Mouse (Mus musculus): ENCODE results near the gene St5. TPM values are rescaled to one million over a fixed set of nuclear protein-coding genes. Genes with fewer than 3 reads are reported as not detected.

The St5 gene
- polyA plus RNA-seq, 1 experiment from 2014 or later: 30.4 TPM

DNA sequence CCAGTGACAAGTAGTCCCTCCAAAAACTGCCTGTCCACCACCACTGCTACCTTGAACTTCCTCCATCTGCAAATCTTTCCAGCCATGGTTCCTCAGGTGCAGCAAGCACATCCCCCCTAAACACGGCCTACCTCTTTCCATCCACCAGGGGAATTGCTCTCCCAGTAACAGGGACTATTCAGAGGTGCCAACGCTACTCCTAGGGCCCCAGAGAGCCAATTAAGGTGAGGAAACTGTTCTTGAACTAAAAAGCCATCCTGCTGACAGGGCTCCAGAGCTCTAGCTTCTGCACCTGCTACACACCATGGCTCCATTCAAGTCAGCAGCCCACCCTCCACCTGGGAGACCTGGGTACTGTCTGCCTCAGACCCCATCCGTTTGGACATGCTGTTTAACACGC, 205.9 kb downstream of the St5 start:
- Histone ChIP-seq H3K4me2 (no peak overlapping the region), H3K4me3 (no peak overlapping the region), H3K27ac (no peak overlapping the region), H3K27me3 (peaks cover 15% of the 10 kb centered on the region), H3K9me3 (replicated peaks) (no peaks in the 10 kb centered on the region), H3K4me1 (replicated peaks) (peaks cover 4% of the 10 kb centered on the region; the same call in 1 of the 2 replicates), H3K9ac (no peak overlapping the region), H3K36me3 (no peaks in the 10 kb centered on the region)
- ATAC-seq (replicated peaks; ENCODE audit: insufficient number of reproducible peaks, insufficient read depth, low FRiP score, low read depth): no peak
- 55% methylated on average over 4 of the region's 4 CpGs for WGBS

- WGBS: 17% methylated on average over 21 of the region's 21 CpGs
- H3K9me3 ChIP-seq (replicated peaks): no peaks in the 10 kb centered on the region
- peaks cover 15% of the 10 kb centered on the region for H3K27me3 ChIP-seq
- H3K9ac ChIP-seq: no peak overlapping the region
- no peaks in the 10 kb centered on the region for H3K36me3 ChIP-seq
- peaks cover 4% of the 10 kb centered on the region; the same call in 1 of the 2 replicates for H3K4me1 ChIP-seq (replicated peaks)
- peak overlapping the region; percentile 50 for H3K4me2 ChIP-seq
- 0 out of 2 replicates have a peak, but pooled peaks have one; percentile 31 for ATAC-seq (replicated peaks; ENCODE audit: insufficient number of reproducible peaks, insufficient read depth, low FRiP score, low read depth)
- no peak overlapping the region for H3K27ac ChIP-seq
- peak overlapping the region; percentile 25 for H3K4me3 ChIP-seq
Observed at GRCm38 (mm10) chr7:109493319-109494316, 209.8 kb downstream of the St5 start.

GRCm38 (mm10) chr7:109492616-109493318, 210.6 kb downstream of the St5 start:
- 61% methylated on average over 18 of the region's 18 CpGs for WGBS
- no peak overlapping the region for H3K9ac ChIP-seq
- H3K4me3 ChIP-seq: no peak overlapping the region
- H3K36me3 ChIP-seq: no peaks in the 10 kb centered on the region
- H3K27me3 ChIP-seq: peaks cover 15% of the 10 kb centered on the region
- H3K27ac ChIP-seq: no peak overlapping the region
- H3K4me1 ChIP-seq (replicated peaks): peaks cover 4% of the 10 kb centered on the region; the same call in 1 of the 2 replicates
- H3K4me2 ChIP-seq: no peak overlapping the region
- H3K9me3 ChIP-seq (replicated peaks): no peaks in the 10 kb centered on the region
- no peak for ATAC-seq (replicated peaks; ENCODE audit: insufficient number of reproducible peaks, insufficient read depth, low FRiP score, low read depth)

DNA sequence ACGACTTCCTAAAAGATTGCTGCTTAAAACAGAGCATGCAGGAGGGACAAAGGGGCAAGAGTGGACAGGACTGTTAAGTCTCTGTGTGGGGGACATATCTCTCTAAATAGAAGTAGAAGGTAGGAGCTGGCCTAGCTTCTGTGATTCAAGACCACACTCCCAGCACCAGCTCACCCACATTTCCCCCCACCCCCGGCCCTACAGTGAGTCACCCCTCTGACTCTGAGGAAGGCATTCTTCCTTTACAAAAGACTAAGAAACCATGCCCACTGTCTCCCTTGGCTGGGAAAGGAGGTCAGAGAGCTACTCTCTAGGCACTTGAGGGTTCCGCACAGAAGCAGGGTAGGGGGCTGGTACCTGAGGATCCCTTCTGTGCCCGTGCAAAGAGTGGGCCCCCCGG, 219.2 kb downstream of the St5 start:
- no peak for ATAC-seq (replicated peaks; ENCODE audit: insufficient number of reproducible peaks, insufficient read depth, low FRiP score, low read depth)

DNA sequence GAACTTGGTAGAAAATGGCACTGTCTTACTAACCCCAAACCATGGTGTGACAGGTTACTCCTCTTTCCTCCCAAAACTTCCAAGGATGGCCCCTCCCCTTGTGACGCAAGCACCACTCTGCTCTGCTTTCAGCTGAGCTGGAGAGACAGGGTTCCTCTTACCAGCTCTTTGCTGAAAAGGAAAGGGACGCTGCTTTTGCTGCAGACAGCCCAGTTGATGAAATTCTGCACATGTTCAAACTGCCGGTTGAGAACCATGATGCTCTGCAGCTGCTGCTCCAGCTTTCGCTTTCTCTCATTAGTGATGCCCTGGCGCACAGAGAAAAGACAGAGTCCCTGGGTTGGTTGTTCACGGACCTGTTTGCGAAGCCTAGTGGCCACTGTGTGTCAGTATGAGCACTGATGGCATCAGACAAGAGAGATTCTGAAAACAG, 222.6 kb downstream of the St5 start:
- H3K27me3 ChIP-seq: no peaks in the 10 kb centered on the region
- no peaks in the 10 kb centered on the region for H3K36me3 ChIP-seq
- 30% methylated on average over 7 of the region's 7 CpGs for WGBS
- no peak; the same call in 1 of the 2 replicates for ATAC-seq (replicated peaks; ENCODE audit: insufficient number of reproducible peaks, insufficient read depth, low FRiP score, low read depth)
- H3K4me3 ChIP-seq: no peak overlapping the region
- no peaks in the 10 kb centered on the region for H3K9me3 ChIP-seq (replicated peaks)
- H3K4me2 ChIP-seq: peak overlapping the region; percentile 34
- no peaks in the 10 kb centered on the region for H3K4me1 ChIP-seq (replicated peaks)
- H3K27ac ChIP-seq: no peak overlapping the region
- no peak overlapping the region for H3K9ac ChIP-seq

More for the DNA sequence above, 219.2 kb downstream of the St5 start:
- Histone ChIP-seq H3K27me3 (no peaks in the 10 kb centered on the region), H3K9me3 (replicated peaks) (no peaks in the 10 kb centered on the region), H3K4me2 (no peak overlapping the region), H3K9ac (no peak overlapping the region), H3K36me3 (no peaks in the 10 kb centered on the region), H3K27ac (no peak overlapping the region), H3K4me3 (no peak overlapping the region), H3K4me1 (replicated peaks) (no peaks in the 10 kb centered on the region)
- WGBS: 66% methylated on average over 5 of the region's 5 CpGs

DNA sequence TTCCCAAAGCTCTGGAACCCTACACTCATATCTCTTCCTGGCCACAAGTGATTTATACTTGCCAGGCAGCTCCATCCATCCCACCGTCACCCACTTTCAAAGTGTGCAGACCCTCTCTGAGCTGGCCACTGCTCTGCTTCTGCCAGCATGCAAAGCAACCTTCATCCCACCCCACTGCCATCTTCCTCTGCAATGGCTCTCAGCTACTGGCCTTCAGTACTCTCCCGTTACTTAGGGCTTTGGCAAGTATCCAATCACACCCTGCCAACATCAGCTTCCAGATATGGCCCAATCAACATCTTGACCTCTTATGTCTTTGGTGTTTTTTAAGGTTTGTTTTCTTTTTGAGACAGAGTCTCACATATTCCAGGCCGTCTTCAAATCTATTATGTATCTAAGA, 225.5 kb downstream of the St5 start:
- H3K4me3 ChIP-seq: no peak overlapping the region
- H3K27ac ChIP-seq: no peak overlapping the region
- H3K4me2 ChIP-seq: no peak overlapping the region
- no peaks in the 10 kb centered on the region for H3K4me1 ChIP-seq (replicated peaks)
- 41% methylated on average over 3 of the region's 3 CpGs for WGBS
- no peak overlapping the region for H3K9ac ChIP-seq
- no peak for ATAC-seq (replicated peaks; ENCODE audit: insufficient number of reproducible peaks, insufficient read depth, low FRiP score, low read depth)
- H3K27me3 ChIP-seq: no peaks in the 10 kb centered on the region
- H3K9me3 ChIP-seq (replicated peaks): no peaks in the 10 kb centered on the region
- H3K36me3 ChIP-seq: no peaks in the 10 kb centered on the region

Small RNAs within 50 kb of the gene (microRNA-seq; reads per million reads assigned to microRNA genes)
- gene Gm47284: not detected

Other genes with a start within 250 kb of the St5 start
- 0.01 TPM in 1 of 2 replicates, not detected in the other for gene Trim66, start 195.5 kb downstream of the St5 start, polyA plus RNA-seq (2015; fragmentation: Nextera tagmentation; extraction: Ambion mirVana)
- 70.7 and 72.1 TPM in 2 replicates for gene Rpl27a, start 184.5 kb downstream of the St5 start, polyA plus RNA-seq (2015; fragmentation: Nextera tagmentation; extraction: Ambion mirVana)
- gene Akip1, start 85 bp upstream of the St5 start, polyA plus RNA-seq (2015; fragmentation: Nextera tagmentation; extraction: Ambion mirVana): 31.6 and 33.2 TPM in 2 replicates
- 0.24 TPM in 2 replicates for gene BC051019, start 20.2 kb upstream of the St5 start, polyA plus RNA-seq (2015; fragmentation: Nextera tagmentation; extraction: Ambion mirVana)
- 0.36 TPM in 1 of 2 replicates, not detected in the other for gene Ascl3, start 28.1 kb upstream of the St5 start, polyA plus RNA-seq (2015; fragmentation: Nextera tagmentation; extraction: Ambion mirVana)
- gene Tmem9b, start 49.3 kb upstream of the St5 start, polyA plus RNA-seq (2015; fragmentation: Nextera tagmentation; extraction: Ambion mirVana): 56.4 and 57.1 TPM in 2 replicates
- 0.26 and 0.82 TPM in 2 replicates for gene Nrip3, start 78.4 kb upstream of the St5 start, polyA plus RNA-seq (2015; fragmentation: Nextera tagmentation; extraction: Ambion mirVana)
- 8.5 and 9.8 TPM in 2 replicates for gene Scube2, start 162.1 kb upstream of the St5 start, polyA plus RNA-seq (2015; fragmentation: Nextera tagmentation; extraction: Ambion mirVana)